Mouse (Mus musculus) kidney, adult 9 months (tissue): ENCODE data around the gene 1110008L16Rik.
A peak's percentile ranks its signal among the peaks of the same experiment; 100 is the strongest.
"Not testable (repeated sequence)": the region's sequence is repeated elsewhere in the genome, so short reads cannot be mapped to it uniquely, and the experiment has no call there.

Experiments used
- DNase-seq: peaks from one replicate; pipeline ENCODE4 v3.0.0; 2022

Gene 1110008L16Rik

GRCm38 (mm10) chr12:55299336-55299735 is at the start of gene 1110008L16Rik:
TSS of gene 1110008L16Rik (plus strand) at chr12:55299577.
- DNase-seq = no peak

GRCm38 (mm10) chr12:55261950-55262349 is 37.4 kb upstream of the 1110008L16Rik start:
- not testable (repeated sequence) for DNase-seq

GRCm38 (mm10) chr12:55263385-55263784 is 36.0 kb upstream of the 1110008L16Rik start:
- DNase-seq = not testable (repeated sequence)

- DNase-seq = no peak
Observed at GRCm38 (mm10) chr12:55272243-55272642, 27.1 kb upstream of the 1110008L16Rik start.

GRCm38 (mm10) chr12:55277583-55277982 is 21.8 kb upstream of the 1110008L16Rik start:
- DNase-seq = not testable (repeated sequence)

DNA sequence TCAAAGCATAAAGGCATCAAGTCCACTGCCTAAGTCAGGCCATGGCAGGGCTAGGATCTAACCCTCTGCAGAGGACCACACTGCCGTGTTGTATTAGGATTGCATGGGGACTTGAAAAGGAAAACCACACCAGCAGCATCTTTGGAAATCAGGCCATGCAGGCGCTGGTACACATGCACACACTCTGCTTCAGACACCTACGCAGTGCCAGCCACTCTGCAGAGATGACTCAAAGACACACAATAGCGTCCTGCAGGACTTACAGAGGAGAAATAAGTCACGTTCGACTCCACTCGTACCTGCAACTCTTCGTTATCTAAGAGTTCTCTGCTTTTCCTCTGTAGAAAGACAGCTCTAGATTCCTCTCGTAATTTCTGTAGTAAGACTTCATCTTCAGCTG is 1.3 kb upstream of the 1110008L16Rik start:
- no peak for DNase-seq

DNA sequence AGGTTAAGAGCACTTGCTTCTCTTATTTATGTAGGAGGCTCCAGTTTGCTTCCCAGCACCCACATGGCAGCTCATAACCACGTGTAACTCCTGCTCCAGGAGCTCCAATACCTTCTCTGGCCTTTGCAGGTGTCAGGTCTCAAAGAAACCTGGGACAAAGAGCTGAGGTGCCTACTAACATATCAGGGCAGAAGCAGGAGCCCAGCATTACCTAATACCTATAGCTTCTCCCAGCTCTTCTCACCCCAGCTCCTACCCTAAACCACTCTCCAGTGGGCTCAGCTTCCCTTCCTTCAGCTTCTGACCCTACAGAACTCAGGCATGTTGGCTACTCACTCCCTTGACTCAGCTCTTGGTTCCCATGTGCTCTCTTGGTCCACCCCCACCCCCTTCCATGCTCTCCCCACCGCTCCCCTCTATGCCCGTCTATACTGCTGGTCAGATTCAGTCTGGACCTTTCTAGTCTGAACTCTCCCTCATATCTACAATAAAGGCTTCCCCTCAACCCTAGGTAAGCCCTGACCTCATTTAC is 1.5 kb downstream of the 1110008L16Rik start:
- no peak for DNase-seq

- DNase-seq = peak; percentile 19
Observed at GRCm38 (mm10) chr12:55301472-55302300, 2.3 kb downstream of the 1110008L16Rik start.

GRCm38 (mm10) chr12:55302485-55303441 is 3.4 kb downstream of the 1110008L16Rik start, which contains the start of gene Ppp2r3c:
TSS of gene Ppp2r3c (minus strand) at chr12:55302998.
- DNase-seq = peak; percentile 96

GRCm38 (mm10) chr12:55306371-55306770 is 7.0 kb downstream of the 1110008L16Rik start:
- DNase-seq = no peak

- DNase-seq = no peak
Observed at GRCm38 (mm10) chr12:55307566-55307965, 8.2 kb downstream of the 1110008L16Rik start.

DNA sequence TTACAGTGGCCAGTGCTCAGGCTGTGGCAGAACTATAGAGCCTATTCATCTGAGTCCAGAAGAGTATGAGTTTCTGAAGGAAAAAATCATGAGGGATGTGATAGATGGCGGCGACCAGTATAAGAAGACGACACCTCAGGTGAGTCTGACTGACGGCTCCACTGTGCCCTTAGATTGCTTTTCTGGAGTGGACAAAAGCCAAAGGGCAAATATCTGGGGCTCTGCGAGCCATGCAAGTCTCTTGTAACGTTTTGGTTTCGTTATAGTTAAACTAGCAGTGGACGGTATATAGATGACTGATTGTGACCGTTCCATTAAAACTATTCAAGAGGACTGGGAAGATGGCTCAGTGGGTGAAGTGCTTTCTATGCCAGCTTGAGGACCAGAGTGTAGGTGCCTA is 9.4 kb downstream of the 1110008L16Rik start:
- peak; percentile 63 for DNase-seq

- DNase-seq = no peak
Observed at GRCm38 (mm10) chr12:55309501-55309900, 10.1 kb downstream of the 1110008L16Rik start.

DNA sequence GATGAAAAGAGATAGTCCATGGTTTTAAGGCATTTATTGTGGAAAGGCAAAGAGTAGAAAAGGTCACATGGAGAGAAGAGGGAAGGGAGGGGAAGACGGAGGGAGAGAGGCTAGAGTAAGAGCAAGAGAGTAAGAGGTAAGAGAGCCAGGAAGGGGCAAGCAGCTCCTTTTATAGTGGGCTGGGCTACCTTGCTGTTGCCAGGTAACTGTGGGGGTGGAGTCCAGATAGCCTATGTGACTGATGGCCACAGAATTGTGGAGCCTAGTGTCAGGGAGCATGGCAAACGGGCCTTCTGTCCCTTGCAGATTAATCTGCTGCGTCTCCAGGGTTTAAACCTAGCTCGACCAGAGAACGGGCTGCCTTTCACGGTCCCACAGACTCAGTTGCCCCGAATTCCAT is 12.5 kb downstream of the 1110008L16Rik start:
- no peak for DNase-seq

GRCm38 (mm10) chr12:55313901-55314300 is 14.5 kb downstream of the 1110008L16Rik start:
- DNase-seq = no peak

- peak; percentile 98 for DNase-seq
Observed at GRCm38 (mm10) chr12:55315192-55315591, 15.8 kb downstream of the 1110008L16Rik start.

DNA sequence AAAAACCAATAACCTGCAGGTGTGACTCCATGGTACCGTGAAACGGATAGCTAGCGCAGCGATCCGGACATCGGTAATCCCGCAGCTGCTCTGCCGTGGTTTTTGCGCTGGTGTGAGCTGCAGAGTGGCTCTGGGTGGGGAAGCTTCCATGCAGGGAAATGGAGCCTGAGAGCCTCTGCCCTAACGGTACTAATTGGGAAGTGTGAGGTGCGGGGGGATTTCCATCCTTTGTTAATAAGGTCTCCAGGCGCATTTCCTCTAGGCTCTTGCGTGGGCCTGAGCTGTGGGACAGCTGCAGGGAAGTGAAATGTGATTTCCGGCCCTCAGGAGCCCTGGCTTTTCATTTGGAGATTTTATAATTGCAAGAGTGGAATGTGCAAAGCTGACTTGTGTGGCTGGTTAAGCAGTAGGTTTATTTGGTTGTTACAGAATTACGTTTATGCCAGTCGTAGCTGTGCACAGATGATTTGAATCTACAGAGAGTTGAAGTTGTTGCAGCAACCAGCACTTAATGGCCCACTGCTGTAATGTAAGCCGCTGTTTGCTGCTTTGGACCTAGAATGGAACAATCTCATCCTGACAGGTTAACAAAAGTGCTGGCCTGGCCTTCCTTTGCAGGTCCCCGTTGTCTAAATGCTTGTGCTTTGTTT is 22.4 kb downstream of the 1110008L16Rik start:
- peak; percentile 30 for DNase-seq

DNA sequence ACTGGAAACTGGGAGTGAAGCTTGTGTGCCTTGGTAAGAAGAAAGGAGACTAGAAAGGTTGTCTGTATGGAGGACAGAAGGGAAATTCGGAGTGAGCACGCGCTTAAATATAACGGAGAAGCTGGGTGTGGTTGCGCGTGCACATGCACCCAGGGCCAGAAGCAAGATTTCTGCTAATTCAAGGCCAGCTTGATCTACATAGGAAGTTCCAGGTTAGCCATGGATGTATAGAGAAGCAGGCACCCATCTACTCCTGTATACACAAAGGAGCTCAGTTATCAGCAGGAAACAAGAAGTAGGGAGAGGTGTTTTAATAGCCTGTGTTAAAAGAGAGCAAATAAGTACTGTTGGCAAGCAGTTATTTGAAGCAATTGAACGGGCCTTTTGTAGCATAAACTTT is 26.3 kb downstream of the 1110008L16Rik start:
- no peak for DNase-seq

DNA sequence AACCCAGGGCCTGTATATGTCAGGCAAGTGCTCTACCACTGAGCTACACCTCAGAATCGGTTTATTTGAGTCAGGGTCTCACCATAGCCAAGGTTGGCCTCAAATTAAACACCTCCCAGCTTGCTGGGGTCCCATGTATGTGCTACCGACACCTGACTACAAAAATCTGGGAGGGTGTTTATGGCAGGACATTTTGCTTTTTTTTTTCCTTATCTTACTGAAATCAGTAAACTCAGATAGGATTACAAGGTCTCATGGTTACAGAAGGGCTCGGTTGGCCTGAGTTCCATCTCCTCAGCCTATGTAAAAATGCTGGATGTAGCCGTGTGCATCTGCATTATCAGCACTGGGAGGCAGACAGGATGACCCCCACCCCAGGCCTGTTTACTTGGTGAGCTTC is 29.4 kb downstream of the 1110008L16Rik start:
- no peak for DNase-seq

- DNase-seq = no peak
Observed at GRCm38 (mm10) chr12:55329351-55329750, 30.0 kb downstream of the 1110008L16Rik start.

GRCm38 (mm10) chr12:55333662-55334061 is 34.3 kb downstream of the 1110008L16Rik start:
- DNase-seq = no peak

DNA sequence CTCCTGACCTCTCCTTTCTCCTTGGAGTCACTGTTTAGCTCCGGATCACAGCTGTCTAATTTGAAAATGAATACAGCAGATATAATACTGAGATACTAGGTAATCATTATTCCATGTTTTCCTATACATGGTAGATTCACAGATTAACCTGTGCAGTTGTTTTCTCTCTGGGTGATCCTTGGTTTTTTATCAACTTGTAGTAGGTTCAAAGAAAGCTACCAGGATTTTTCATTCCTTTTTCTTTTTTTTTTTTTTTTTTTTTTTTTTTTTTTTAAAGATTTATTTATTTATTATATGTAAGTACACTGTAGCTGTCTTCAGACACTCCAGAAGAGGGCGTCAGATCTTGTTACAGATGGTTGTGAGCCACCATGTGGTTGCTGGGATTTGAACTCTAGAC is 39.1 kb downstream of the 1110008L16Rik start:
- DNase-seq = not testable (repeated sequence)

DNA sequence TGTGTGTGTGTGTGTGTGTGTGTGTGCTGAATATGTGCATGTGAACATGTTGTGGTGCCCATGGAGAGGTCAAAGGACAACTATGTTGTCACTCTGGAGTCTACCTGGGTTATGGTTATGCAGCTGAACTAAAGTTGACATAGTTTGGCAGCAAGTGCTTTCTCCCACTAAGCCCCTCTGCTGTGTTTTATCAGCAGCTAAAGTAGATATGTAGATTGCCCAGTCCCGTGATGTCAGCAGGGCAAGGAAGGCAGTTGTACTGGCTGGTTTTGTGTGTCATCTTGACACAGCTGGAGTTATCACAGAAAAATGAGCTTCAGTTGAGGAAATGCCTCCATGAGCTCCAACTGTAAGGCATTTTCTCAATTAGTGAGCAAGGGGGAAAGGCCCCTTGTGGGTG is 43.7 kb downstream of the 1110008L16Rik start:
- DNase-seq = not testable (repeated sequence)
